Mouse (Mus musculus) CH12.LX (cell line): ENCODE data around the gene Suco. TPM values are rescaled to one million over a fixed set of nuclear protein-coding genes. Genes with fewer than 3 reads are reported as not detected.

Source experiments
- DNase-seq: peaks from one replicate; pipeline ENCODE4 v3.0.0-alpha.2; 2013; ENCODE audit errors: extremely low read depth
- H3K27ac ChIP-seq: 2 replicates; pipeline ENCODE4 v1.5.1; 2012; ENCODE audit warnings: low read depth, mild to moderate bottlenecking, control low read depth, moderate library complexity; ENCODE audit not compliant: insufficient read depth
- H3K27me3 ChIP-seq: replicated peaks from 2 replicates; pipeline ENCODE3; 2012; ENCODE audit warnings: inconsistent platforms
- H3K36me3 ChIP-seq, 2 experiments: replicated peaks in 1 of 2; 2 replicates each; pipeline versions ENCODE3 to v1.6.1; 2012; ENCODE audit warnings: inconsistent platforms in 1 of 2, low read length in 1 of 2, mild to moderate bottlenecking in 1 of 2, mixed read lengths in 1 of 2, moderate library complexity in 1 of 2; ENCODE audit not compliant: control insufficient read depth in 1 of 2, insufficient read depth in 1 of 2
- H3K4me1 ChIP-seq, 2 experiments: 2 replicates each; pipeline ENCODE4 v1.6.1; 2012; ENCODE audit warnings: inconsistent platforms in 1 of 2, moderate library complexity in 1 of 2; ENCODE audit not compliant: insufficient read depth in 2 of 2, control insufficient read depth in 1 of 2
- H3K4me2 ChIP-seq: 2 replicates; pipeline ENCODE4 v1.6.1; 2012; ENCODE audit warnings: low read depth, mild to moderate bottlenecking, control low read depth; ENCODE audit not compliant: poor library complexity, insufficient read depth, severe bottlenecking
- H3K4me3 ChIP-seq, 3 experiments: fragments of 150-350 bp in 1 of 3; sonication (generic) in 1 of 3; replicated peaks in 1 of 3; 2 replicates each; pipeline versions ENCODE3 to v1.5.1; 2011 to 2012; ENCODE audit warnings: low read depth in 2 of 3, low read length in 2 of 3, mild to moderate bottlenecking in 2 of 3, moderate library complexity in 2 of 3, control low read depth in 1 of 3, improper control_type of control experiment in 1 of 3, inconsistent platforms in 1 of 3, mixed read lengths in 1 of 3; ENCODE audit not compliant: poor library complexity in 1 of 3
- H3K79me2 ChIP-seq: replicated peaks from 2 replicates; pipeline ENCODE4 v1.6.1; 2012; ENCODE audit warnings: mild to moderate bottlenecking, moderate library complexity; ENCODE audit not compliant: control insufficient read depth, poor library complexity, insufficient read depth, severe bottlenecking; ENCODE audit errors: extremely low read depth
- H3K9ac ChIP-seq: 2 replicates; pipeline ENCODE4 v1.6.1; 2012; ENCODE audit warnings: low read depth, mild to moderate bottlenecking, control low read depth, moderate library complexity; ENCODE audit not compliant: insufficient read depth
- H3K9me3 ChIP-seq: replicated peaks from 2 replicates; pipeline ENCODE3; 2012; ENCODE audit warnings: low read length, inconsistent platforms, mixed read lengths
- BHLHE40 ChIP-seq: IDR thresholded peaks from 2 replicates; pipeline ENCODE4 v1.6.1; 2011; ENCODE audit warnings: mild to moderate bottlenecking, low read depth, low read length, improper control_type of control experiment
- CTCF ChIP-seq, 2 experiments: IDR thresholded peaks in 1 of 2; conservative IDR thresholded peaks in 1 of 2; 2 replicates each; pipeline ENCODE4 v1.5.1; 2011 to 2012; ENCODE audit warnings: low read depth in 2 of 2, low read length in 2 of 2, improper control_type of control experiment in 1 of 2, inconsistent platforms in 1 of 2, mild to moderate bottlenecking in 1 of 2, moderate library complexity in 1 of 2
- E2F4 ChIP-seq: IDR thresholded peaks from 2 replicates; pipeline ENCODE4 v1.6.1; 2011; ENCODE audit warnings: low read depth, low read length, improper control_type of control experiment; ENCODE audit not compliant: insufficient replicate concordance
- IRF4 ChIP-seq: IDR thresholded peaks from 2 replicates; pipeline ENCODE4 v1.6.1; 2014; ENCODE audit warnings: low read depth, mild to moderate bottlenecking, inconsistent platforms, low read length, improper control_type of control experiment
- JUND ChIP-seq: conservative IDR thresholded peaks from 2 replicates; pipeline ENCODE4 v1.6.1; 2011; ENCODE audit warnings: low read depth, low read length, improper control_type of control experiment
- KAT2A ChIP-seq: IDR thresholded peaks from 2 replicates; pipeline ENCODE4 v1.6.1; 2012; ENCODE audit warnings: low read length, improper control_type of control experiment, inconsistent platforms; ENCODE audit not compliant: insufficient replicate concordance
- MAX ChIP-seq: IDR thresholded peaks from 2 replicates; pipeline ENCODE4 v1.6.1; 2011; ENCODE audit warnings: low read length, improper control_type of control experiment
- MAZ ChIP-seq: IDR thresholded peaks from 2 replicates; pipeline ENCODE4 v1.6.1; 2012; ENCODE audit warnings: low read depth, mild to moderate bottlenecking, inconsistent platforms, low read length, improper control_type of control experiment, moderate library complexity
- MEF2A ChIP-seq: IDR thresholded peaks from 2 replicates; pipeline ENCODE4 v1.6.1; 2014; ENCODE audit warnings: low read depth, mild to moderate bottlenecking, inconsistent platforms, low read length, improper control_type of control experiment, borderline replicate concordance
- PAX5 ChIP-seq: IDR thresholded peaks from 2 replicates; pipeline ENCODE4 v1.6.1; 2012; ENCODE audit warnings: low read length, inconsistent platforms, mixed read lengths
- SIN3A ChIP-seq: IDR thresholded peaks from 2 replicates; pipeline ENCODE4 v1.6.1; 2012; ENCODE audit warnings: low read length, improper control_type of control experiment, inconsistent platforms
- SMC3 ChIP-seq: IDR thresholded peaks from 2 replicates; pipeline ENCODE4 v1.6.1; 2011; ENCODE audit warnings: low read depth, low read length, improper control_type of control experiment
- TBP ChIP-seq: conservative IDR thresholded peaks from 2 replicates; pipeline ENCODE4 v1.6.1; 2011; ENCODE audit warnings: low read depth, low read length, improper control_type of control experiment
- TCF12 ChIP-seq: IDR thresholded peaks from 2 replicates; pipeline ENCODE4 v1.6.1; 2014; ENCODE audit warnings: low read depth, mild to moderate bottlenecking, inconsistent platforms, low read length, improper control_type of control experiment
- USF1 ChIP-seq: IDR thresholded peaks from 2 replicates; pipeline ENCODE4 v1.6.1; 2014; ENCODE audit warnings: low read depth, mild to moderate bottlenecking, inconsistent platforms, low read length, improper control_type of control experiment
- ZC3H11A ChIP-seq: IDR thresholded peaks from 2 replicates; pipeline ENCODE4 v1.6.1; 2012; ENCODE audit warnings: low read depth, mild to moderate bottlenecking, inconsistent platforms, low read length, improper control_type of control experiment
- ZNF384 ChIP-seq: IDR thresholded peaks from 2 replicates; pipeline ENCODE4 v1.6.1; 2012; ENCODE audit warnings: low read depth, low read length, improper control_type of control experiment, inconsistent platforms
- dilution Hi-C: fragments of 300-500 bp; cut with MboI; formaldehyde crosslinking; loops from 2 replicates; pipeline ENCODE4 v1.14.3; 2020; ENCODE audit warnings: low sequenced_read_pairs; ENCODE audit not compliant: extremely low pct_unique_long_range_greater_than_20kb, extremely low pct_ligation_motif_present
- in situ Hi-C: fragments of 300-500 bp; cut with MboI; formaldehyde crosslinking; loops from 3 replicates; pipeline ENCODE4 v1.14.3; 2019; ENCODE audit warnings: low sequenced_read_pairs, low pct_ligation_motif_present, low pct_unique_long_range_greater_than_20kb, mixed read lengths
- polyA plus RNA-seq: library from polyadenylated mRNA; unstranded; fragments of >175 nt; gene quantifications from 2 replicates; pipeline ENCODE4 v1.2.1, GENCODE M21; 2012; ENCODE audit warnings: low read depth; ENCODE audit not compliant: insufficient read length
- total RNA-seq, 2 experiments: library from RNA; depleted of rRNA; stranded (reverse); fragments of 300-350 nt in 1 of 2; fragments of >200 nt in 1 of 2; gene quantifications; 2 replicates each; pipeline ENCODE4 v1.2.3; 2012 to 2014

Gene Suco
- total and polyA plus RNA-seq, 3 experiments, result 21.8 to 41.9 (median 36.1) TPM

DNA sequence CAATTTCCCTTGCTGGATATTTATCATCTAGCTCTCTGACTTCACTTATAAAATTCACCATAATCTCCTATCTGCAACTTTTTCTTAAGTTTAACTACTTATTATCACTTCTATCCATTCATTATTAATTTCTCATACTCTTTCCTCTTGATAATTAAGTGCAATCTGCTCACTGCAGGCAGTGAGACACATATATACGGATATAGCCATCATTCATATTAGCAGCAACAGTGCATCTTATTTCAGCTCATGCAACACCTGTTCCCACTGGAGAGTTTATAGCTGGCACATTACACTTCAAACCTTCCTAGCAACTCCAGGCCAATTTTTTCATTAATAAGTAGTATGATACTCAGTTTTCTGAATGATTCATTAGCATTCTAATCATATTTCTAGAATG is 7.1 kb downstream of the Suco start:
- no peak overlapping the region for H3K4me3 ChIP-seq
- H3K36me3 ChIP-seq, result peaks cover 0 to 19% of the 10 kb centered on the region in 2 experiments
- no peaks in the 10 kb centered on the region for H3K9me3 ChIP-seq
- H3K9ac ChIP-seq, result no peak overlapping the region
- DNase-seq, result no peak
- no peak overlapping the region for H3K27ac ChIP-seq
- dilution Hi-C loops (no loop called here), in situ Hi-C loops (no loop called here)
- TF ChIP-seq BHLHE40 (no peak), MEF2A (no peak), MAX (no peak), USF1 (no peak), ZNF384 (no peak), ZC3H11A (no peak), TBP (no peak), CTCF (conservative IDR thresholded peaks at IDR 0.05 in 1 of 2, IDR thresholded peaks at IDR 0.05 in 1 of 2; ENCODE audit: low read depth in 2 of 2, low read length in 2 of 2) (no peak), SMC3 (no peak), E2F4 (no peak), IRF4 (no peak), KAT2A (no peak), SIN3A (no peak), JUND (no peak)
- peaks cover 48% of the 10 kb centered on the region for H3K79me2 ChIP-seq
- peaks cover 0 to 50% of the 10 kb centered on the region in 2 experiments; a peak in 2 of 4 replicates for H3K4me1 ChIP-seq
- H3K27me3 ChIP-seq, result no peaks in the 10 kb centered on the region
- no peak overlapping the region for H3K4me2 ChIP-seq

DNA sequence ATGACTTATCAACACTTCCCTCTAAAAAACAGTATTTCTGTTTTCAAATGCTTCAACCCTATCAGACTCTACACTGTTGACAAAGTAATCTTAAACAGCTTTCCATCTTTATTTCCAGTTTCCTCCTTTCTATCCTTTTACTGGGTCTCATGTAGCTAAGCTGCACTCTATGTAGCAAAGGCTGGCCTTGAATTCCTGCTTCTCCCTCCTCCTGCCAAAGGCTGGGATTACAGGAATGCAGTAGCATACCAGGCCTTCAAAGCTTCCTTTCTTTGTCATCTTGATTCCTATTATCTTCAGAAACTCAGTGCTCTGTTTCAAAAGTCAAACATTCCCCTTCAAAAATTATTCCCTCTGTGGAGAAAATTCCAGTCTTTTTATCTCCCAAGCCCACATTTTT is 8.1 kb downstream of the Suco start:
- dilution Hi-C loops, result no loop called here
- in situ Hi-C loops, result no loop called here

More for the DNA sequence above, 8.1 kb downstream of the Suco start:
- no peak for DNase-seq
- H3K4me1 ChIP-seq, result peaks cover 0 to 54% of the 10 kb centered on the region in 2 experiments; a peak in 2 of 4 replicates
- peaks cover 0 to 24% of the 10 kb centered on the region in 2 experiments for H3K36me3 ChIP-seq
- TF ChIP-seq MAX (no peak), ZNF384 (no peak), ZC3H11A (no peak), MAZ (no peak), BHLHE40 (no peak), TCF12 (no peak), PAX5 (no peak)
- no peak overlapping the region for H3K27ac ChIP-seq
- no peaks in the 10 kb centered on the region for H3K9me3 ChIP-seq
- peaks cover 46% of the 10 kb centered on the region for H3K79me2 ChIP-seq
- H3K4me3 ChIP-seq, result no peak overlapping the region
- H3K27me3 ChIP-seq, result no peaks in the 10 kb centered on the region
- no peak overlapping the region for H3K4me2 ChIP-seq
- no peak overlapping the region for H3K9ac ChIP-seq
